Mouse (Mus musculus): ENCODE data around the gene Oas1f.
"Not testable (repeated sequence)": the region's sequence is repeated elsewhere in the genome, so short reads cannot be mapped to it uniquely, and the experiment has no call there.

The Oas1f gene

DNA sequence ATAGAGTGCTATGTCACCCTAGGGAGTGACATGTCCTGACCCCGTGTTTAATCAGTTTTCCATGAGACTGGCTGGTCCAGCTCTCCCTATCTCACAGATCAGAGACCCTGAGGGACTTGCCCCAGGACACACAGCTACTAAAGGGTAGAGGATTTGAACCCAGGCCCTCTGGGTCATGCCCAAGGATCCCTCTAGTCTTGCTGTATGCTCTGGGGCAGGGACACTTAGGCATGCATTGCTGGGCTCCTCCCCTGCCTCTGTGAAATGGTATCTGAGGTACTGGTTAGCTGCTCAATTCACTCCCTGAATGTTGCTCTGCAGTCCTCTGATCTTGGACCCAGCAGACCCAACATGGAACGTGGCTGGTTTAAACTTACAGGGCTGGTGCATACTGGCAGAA is 24.3 kb downstream of the Oas1f start:
- DNase-seq (ENCODE audit: low spot score): no peak

DNA sequence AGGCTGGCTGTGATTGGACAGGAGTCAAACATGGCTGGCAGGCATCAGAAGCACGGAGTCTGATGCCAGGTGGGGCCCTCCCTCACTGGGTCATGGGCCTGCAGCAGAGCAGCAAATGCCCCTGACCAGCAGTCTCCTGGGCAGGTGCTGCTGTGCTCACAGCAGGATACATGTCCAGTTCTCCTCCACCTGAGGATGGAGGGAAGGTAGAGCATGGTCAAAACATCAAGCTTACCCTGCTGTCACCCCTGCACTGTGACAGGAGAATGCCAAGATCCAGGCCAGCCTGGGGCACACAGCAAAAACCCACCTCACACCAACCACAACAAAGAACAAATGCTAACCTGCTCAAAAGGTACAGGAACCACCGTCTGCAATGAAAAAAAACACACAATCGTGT is 29.7 kb downstream of the Oas1f start:
- DNase-seq (ENCODE audit: low spot score): not testable (repeated sequence)

DNA sequence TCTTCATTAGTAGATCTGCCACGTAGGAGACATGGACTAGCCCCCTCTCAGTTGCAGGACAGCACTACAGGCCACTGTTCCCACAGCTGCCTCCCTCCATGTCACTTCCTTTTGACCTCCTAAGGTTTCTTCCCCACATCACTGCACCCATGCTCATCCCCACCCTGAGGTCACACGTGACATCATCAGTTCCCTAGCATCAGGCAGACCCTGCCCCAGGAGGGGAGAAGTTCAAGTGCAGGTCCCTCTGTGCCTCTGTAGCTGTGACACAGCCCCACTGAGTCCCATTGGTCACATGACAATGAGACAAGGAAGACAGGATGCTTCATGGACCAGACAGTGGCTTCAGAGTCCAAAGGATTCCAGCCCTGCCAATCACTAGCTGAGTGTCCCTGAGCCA is 30.2 kb downstream of the Oas1f start:
- not testable (repeated sequence) for DNase-seq (ENCODE audit: low spot score)

DNA sequence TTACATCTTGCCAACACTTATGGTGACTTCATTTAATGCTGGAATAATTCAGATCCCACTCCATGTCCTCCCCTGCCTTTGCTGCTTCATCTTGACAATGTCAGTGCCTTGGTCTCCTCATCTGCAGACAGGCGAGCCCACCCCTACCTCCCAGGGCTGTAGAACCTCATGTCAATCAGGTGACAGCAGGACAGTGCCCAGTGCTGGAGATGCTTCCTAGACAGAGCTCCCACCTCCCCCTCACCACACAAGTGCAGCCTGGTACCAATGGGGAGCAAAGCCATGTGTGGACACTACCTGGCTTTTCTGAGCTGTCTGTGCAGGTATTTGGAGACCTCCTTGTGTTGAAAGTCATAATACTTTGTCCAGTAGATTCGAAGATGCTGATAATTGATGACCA is 31.6 kb downstream of the Oas1f start:
- DNase-seq (ENCODE audit: low spot score): not testable (repeated sequence)

DNA sequence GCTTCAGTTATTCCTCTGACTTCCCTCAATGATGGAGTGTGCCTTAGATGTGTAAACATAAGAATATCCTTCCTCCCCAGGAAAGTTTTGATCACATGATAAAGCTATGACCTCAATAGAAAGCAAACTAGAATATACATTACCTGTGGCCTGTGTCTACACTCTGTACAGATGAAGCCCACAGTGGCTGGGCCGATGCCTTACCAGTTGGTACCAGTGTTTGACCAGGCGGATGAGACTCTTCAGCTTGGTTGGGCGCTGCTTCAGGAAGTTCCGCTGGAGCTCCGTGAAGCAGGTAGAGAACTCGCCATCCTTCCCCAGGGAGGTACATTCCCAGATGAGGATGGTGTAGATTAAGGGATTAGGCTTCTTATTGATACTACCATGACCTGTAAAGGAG is 34.5 kb downstream of the Oas1f start:
- DNase-seq (ENCODE audit: low spot score): not testable (repeated sequence)

DNA sequence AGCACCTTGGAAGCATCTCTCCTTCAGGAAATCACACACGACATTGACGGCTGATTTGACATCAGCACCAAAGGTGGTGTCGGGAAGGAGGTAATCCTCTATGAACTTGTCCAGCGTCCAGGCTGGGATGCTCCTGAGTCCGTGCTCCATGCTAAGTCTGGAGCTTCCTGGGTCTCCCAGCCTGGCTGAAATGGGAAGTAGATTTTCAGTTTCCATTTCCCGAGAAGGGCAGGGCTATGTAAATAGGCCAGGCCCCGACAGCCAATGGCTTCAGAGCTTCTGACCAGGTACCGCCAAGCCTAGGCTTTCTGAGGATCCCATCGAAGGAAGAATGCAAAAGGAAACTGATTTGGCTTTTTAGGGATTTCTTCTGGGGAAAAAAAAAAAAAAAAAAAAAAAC is 40.2 kb downstream of the Oas1f start, which contains the start of gene Oas1g:
Oas1g (minus strand) TSS at position 201 of the 400 bp plus-strand sequence.
- DNase-seq (ENCODE audit: low spot score): not testable (repeated sequence)

DNA sequence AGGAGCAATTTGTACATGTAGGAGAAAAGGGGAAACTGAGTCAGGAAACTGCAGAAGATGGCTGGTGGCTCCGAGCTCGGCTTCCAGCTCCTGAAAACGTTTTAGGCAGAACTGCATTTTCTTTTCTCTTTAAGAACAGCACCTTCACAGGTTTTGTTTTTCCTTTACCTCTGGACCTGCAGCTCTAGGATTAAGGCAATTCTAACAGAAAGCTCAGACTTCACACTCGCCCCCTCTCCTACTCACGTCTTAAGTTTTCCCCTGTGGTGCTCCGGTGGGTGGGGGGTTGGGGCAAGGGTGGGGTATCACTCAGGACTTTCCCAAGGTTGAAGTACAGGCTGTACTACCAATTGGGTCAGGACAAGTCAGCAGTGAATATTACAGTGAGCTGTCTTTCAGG is 40.7 kb downstream of the Oas1f start:
- no peak for DNase-seq (ENCODE audit: low spot score)

DNA sequence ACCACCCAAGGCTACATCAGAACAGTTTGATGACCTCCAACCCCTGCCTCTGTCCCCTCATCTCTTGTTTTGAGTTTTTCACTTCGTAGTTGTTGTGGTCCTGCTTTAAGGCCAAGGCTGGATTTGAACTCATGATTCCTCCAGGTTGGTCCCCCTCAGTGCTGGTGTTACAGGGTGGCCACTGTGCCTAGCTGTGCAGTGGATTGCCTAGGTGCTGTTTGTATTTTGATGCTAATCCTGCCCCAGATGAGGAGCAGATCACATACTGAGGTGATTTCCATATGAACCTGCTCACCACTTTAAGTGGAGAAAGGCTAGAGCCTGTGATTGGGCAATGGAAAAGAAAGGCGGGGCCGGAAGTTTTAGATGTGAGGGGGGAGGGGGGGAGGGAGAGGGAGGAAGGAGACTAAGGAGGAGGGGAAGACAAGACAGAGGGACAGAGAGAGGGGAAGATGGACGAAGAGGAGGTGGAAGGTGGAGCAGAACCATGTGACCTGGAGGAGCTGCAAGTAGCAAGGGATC is 41.2 kb downstream of the Oas1f start:
- DNase-seq (ENCODE audit: low spot score): not testable (repeated sequence)

DNA sequence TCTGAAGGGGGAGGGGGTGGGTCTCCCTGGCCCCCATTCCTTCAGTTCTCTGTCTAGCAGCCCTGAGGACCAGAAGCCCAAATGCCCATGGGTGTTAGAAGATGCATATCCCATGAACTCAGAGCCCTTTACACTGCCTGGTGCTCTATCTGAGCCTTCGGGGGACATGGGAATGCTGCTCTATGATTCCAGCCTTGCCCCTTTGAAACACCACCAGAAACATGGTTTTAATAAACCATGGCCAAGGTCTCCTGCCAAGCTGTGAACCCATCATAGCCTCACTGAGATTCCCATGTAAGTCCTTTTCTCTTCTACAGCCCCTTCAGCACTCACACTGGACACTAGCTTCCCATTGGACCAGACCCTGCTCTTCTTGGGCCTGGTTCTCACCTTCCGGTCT is 42.9 kb downstream of the Oas1f start:
- DNase-seq (ENCODE audit: low spot score): no peak

DNA sequence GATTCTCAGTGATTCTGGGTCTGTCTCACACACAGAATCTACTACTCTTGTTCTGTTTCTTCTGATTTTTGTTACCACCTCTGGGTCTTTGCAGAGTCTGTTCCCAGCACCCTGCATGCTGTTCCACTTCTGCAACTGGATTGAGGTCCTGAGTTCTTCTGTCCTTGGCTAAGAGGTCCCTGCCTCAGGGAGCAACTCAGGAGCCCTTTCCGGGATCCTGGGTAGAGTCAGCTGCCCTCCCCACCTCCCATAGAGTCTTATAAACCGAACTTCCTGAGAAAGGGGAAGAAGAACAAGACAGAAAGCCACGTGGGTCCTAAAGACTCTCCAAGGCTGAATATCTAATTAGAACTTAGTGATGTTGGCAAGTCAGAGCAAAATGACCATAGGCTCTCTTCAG is 43.8 kb downstream of the Oas1f start:
- no peak for DNase-seq (ENCODE audit: low spot score)

DNA sequence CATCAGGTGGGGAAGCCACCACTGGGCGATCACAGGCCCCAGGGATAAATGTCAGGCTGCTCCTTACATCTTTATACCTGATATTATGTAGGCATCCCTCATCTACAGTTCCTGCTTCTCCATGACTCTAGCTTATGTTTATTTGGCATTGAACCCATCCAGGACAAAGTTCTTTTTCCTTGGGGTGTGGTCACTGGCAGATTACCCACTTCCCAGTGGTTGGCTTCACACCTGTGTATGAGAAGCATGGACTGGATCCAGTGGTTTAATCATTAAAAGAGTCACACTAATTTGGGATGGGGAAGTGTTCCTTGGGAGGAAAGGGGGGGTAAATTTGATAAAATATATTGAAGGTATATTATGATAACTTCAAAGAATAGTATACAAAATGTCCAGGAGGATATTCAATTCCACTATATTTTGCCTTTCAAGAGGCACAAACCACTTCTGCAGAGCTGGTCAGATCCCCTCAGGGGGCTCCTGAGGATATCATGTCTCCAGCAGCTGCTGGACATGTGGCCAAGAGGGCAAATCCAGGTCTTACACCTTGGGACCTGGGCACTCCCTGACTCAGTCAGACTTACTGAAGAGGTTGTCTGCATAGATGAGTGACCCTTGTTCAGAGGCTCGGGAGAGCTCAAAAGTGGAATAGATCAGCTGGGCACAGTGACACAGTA is 44.5 kb downstream of the Oas1f start:
- DNase-seq (ENCODE audit: low spot score): not testable (repeated sequence)

DNA sequence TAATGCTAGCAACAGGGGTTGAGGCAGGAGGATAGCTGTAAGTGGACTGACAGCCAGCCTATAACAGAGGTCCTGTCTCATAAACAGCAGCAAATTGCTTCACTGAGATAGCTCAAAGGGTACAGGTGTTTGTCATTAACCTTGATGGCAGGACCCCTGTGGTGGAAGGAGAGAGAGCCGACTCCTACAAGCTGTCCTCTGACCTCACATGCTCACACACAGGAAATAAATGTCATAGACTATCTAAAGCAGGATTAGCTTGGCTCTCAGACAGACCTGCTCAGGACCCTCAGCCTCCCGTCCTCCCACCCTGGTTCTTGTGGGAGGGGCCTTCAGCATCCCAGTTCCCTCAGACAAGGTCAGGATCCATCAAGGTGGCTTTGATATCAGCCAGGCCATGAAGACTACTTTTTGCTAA is 45.1 kb downstream of the Oas1f start:
- no peak for DNase-seq (ENCODE audit: low spot score)

DNA sequence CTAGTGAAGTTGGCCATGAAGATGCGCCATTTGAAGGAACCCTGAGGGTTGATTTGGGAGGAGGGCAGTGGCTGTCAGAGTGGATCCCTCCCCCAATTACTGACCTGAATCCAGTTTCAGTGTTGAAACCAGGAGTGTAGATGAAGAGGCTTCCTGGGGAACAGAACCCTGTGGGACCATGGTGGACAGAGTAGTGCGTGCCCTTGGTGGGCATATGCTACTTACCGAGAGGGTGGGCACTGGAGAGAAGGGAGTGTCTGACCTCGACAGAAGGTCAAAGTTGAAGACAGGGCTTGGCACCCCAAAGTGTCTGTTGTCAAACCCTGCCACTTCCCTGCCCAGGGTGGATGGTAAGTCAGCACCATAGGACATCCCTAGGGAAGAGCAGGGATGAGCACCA is 46.7 kb downstream of the Oas1f start:
- DNase-seq (ENCODE audit: low spot score): not testable (repeated sequence)

DNA sequence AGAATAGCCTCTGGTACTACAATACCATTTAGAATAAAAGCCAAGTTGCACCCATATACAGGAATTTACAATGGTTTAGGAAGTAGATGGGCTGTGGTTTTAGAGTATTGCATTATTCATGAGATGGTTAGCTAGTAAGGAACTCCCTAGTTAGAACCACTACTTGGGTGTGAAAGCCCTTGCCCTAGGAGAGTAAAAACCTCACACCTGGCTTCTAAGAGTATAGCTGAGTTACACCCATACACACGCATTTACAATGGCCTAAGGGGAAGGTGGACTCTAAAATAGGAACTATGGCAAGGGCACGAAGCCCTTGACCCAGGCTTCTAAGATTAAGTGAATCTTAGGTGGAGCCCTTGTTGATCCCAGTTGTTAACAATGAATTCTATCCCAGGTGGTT is 47.5 kb downstream of the Oas1f start:
- DNase-seq (ENCODE audit: low spot score): not testable (repeated sequence)

DNA sequence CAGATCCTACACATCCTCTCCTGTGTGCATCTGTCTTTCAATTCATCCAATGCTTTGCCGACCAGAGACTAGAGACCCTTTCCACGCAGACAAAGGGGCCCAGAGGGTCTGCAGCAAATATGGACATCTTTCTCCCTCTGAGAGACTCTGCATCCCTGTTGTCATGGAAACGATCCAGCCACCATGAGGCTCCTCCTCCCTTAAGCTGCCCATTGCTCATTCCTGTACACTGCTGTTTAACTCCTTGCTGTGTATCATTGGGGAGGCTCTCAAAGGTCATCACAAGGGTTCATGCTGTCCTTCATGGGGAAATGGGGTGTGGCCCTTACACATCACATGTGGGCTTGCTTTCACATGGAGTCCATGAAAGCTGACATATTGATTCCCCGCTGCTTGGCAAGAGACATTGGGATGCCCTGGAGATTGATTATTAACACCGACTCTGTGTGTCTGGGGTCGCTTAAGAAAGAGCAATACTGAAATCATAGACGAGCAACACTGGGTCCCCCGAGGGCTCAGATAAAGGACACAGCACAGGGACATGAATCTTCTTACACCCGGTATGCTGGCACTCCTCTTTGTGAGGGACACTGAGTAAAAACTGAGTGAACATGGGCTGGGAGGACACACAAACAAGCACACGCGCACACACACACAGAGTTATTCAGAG is 48.2 kb downstream of the Oas1f start:
- DNase-seq (ENCODE audit: low spot score): no peak

DNA sequence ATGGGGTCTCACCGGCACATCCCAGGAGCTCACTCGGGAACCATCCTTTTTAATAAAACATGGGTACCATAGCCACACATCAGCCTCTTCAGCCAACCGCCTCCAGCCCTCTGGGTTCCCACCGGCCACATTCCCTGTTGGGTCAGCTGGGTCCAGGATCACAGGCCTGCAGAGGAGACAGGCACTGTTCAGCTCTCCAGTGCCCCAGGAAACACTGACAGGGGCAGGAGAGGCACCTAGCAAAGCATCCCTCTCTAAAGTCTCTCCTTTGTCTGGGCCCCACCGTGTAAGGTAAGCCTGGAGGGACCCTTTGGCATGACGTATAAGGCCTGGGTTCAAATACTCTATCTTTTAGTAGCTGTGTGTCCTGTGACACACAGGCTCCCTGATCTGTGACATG is 51.1 kb downstream of the Oas1f start:
- no peak for DNase-seq (ENCODE audit: low spot score)

DNA sequence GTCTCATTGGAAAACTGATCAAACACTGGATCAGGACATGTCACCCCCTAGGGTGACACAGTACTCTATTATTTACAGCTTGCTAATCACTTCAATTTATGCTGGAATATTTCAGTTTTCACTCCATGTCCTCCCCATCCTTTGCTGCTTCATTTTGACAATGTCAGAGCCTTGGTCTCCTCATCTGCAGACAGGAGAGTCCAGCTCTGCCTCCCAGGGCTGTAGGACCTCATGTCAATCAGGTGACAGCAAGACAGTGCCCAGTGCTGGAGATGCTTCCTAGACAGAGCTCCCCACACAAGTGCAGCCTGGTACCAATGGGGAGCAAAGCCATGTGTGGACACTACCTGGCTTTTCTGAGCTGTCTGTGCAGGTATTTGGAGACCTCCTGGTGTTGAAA is 51.6 kb downstream of the Oas1f start:
- no peak for DNase-seq (ENCODE audit: low spot score)

DNA sequence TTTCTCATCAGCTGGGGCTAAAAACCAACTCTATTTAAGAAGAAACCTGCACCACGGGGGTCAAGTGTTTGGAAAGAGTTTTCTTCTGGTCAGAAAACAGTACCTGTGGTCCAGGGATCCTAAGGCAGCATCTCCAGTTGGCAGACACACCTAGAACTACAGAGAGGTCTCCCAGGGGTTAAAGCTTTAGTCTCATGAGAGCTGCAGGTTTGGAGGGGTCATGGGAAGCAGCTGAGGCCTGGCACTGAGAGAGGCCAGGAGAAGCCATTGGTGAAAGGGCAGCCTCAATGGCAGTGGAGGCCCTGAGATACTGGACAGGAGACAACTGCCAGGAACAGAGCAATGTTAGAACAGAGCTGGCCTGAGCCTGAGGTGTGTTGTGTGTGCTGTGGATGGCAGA is 53.5 kb downstream of the Oas1f start:
- no peak for DNase-seq (ENCODE audit: low spot score)

DNA sequence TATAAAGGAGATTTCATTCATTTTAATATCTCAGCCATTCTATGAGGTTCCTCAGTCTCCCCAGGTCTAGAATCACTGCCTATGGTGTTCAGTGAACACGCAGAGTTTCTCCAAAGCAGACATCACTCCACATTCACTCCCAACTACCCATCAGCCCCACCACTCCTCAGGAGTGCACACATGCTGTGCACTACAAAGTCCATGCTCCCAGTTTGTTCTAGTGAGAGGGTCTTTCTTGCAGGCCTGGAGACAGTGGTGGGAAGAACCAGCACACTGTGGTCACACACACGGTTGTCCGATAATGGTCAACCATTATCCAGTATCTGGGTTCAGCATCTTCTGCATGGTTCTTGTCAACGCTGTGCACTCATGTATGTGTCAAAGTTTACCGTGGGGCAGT is 54.9 kb downstream of the Oas1f start:
- no peak for DNase-seq (ENCODE audit: low spot score)

DNA sequence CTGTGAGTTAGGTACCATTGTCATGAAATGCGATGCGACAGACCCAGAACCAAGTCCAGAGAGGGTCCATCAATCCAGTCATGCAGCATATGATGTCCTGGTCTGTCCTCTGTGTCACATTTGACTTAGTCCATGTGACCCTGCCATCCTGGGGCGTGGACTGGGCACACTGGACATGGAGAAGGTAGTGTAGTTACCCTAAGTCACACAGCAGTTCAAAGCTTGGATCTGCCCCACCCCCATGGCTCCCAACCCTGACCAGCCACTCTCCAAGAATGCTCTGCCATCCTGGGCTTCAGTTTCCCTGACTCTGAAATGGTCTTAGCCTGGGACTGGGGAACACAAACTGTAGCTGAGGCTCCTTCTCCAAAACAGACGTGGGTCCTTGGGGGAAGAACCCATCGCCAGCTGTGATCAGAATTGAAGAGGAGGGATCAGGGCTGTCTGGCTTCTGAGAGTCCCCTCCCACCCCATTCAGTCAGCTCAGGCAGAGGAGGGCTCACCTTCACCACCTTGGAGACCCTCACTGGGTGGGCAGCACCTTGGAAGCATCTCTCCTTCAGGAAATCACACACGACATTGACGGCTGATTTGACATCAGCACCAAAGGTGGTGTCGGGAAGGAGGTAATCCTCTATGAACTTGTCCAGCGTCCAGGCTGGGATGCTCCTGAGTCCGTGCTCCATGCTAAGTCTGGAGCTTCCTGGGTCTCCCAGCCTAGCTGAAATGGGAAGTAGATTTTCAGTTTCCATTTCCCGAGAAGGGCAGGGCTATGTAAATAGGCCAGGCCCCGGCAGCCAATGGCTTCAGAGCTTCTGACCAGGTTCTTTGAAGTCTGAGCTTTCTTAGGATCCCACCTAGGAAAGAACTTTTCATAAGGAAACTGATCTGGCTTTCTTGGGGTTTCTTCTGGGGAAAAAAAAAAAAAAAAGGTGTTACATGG is 59.9 kb downstream of the Oas1f start, which contains the start of gene Oas1a:
Oas1a (minus strand) TSS at position 731 of the 943 bp plus-strand sequence.
- DNase-seq (ENCODE audit: low spot score): not testable (repeated sequence)
